Mouse (Mus musculus) CH12.LX (cell line): ENCODE data around the gene Foxp1.

Experiments used
- JUND ChIP-seq: conservative IDR thresholded peaks from 2 replicates; pipeline ENCODE4 v1.6.1; 2011; ENCODE audit warnings: low read depth, low read length, improper control_type of control experiment
- SMC3 ChIP-seq: IDR thresholded peaks from 2 replicates; pipeline ENCODE4 v1.6.1; 2011; ENCODE audit warnings: low read depth, low read length, improper control_type of control experiment

DNA sequence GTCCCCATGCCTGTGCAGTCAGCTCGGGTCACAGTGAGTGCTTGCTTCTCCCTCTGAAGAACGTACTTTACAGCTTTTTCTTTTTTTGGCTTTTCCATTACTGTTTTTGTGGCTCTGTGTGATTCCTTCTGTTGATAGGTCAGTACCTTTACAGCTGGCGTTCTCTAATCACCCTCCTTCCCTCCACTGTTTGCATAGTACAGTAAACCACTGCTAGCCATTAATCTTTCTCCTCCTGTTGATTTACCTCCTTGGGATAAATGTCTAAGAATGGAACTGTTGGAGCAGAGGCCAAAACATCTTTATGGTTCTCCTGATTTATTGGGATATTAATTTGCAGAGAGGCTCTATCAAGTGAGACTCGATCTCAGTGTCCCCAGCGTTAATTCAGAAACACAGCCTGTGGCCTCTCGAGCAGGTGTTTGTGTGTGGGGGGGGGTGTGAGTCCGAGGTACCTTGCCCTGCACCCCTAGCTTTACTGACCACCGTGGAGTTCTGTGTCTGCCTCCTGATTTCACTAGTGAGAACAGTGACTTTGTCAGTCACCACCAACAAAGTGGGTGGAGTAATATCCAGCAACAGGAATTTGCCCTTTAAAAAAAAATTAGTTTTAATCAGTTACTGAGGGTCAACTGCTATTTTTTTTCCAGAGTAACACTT, 590.5 kb downstream of the Foxp1 start:
- TF ChIP-seq JUND (no peak), SMC3 (no peak)
